Mouse (Mus musculus) limb, embryonic 15.5 days (tissue): ENCODE data around the gene Trim71. TPM values are rescaled to one million over a fixed set of nuclear protein-coding genes. Genes with fewer than 3 reads are reported as not detected.

ENCODE experiments used
- ATAC-seq: fragments of 200-750 bp; cut with Nextera tagmentation; 2 replicates; pipeline ENCODE4 v1.8.0; 2017; ENCODE audit warnings: low read depth, moderate TSS enrichment; ENCODE audit not compliant: insufficient number of reproducible peaks, low FRiP score, low TSS enrichment
- H3K27ac ChIP-seq: fragments of 300-500 bp; sonication (generic); 2 replicates; pipeline ENCODE4 v1.5.1; 2015; ENCODE audit warnings: moderate library complexity, mild to moderate bottlenecking, inconsistent platforms
- H3K27me3 ChIP-seq: fragments of 300-500 bp; sonication (generic); 2 replicates; pipeline ENCODE4 v1.6.1; 2015; ENCODE audit warnings: inconsistent platforms
- H3K36me3 ChIP-seq: fragments of 300-500 bp; sonication (generic); 2 replicates; pipeline ENCODE4 v1.6.1; 2015; ENCODE audit warnings: inconsistent platforms
- H3K4me1 ChIP-seq: fragments of 300-500 bp; sonication (generic); 2 replicates; pipeline ENCODE4 v1.6.1; 2015; ENCODE audit warnings: inconsistent platforms
- H3K4me2 ChIP-seq: fragments of 300-500 bp; sonication (generic); 2 replicates; pipeline ENCODE4 v1.6.1; 2015; ENCODE audit warnings: mild to moderate bottlenecking, inconsistent platforms
- H3K4me3 ChIP-seq: fragments of 300-500 bp; sonication (generic); 2 replicates; pipeline ENCODE4 v1.5.1; 2015; ENCODE audit warnings: mild to moderate bottlenecking, inconsistent platforms
- H3K9ac ChIP-seq: fragments of 300-500 bp; sonication (generic); 2 replicates; pipeline ENCODE4 v1.6.1; 2015; ENCODE audit warnings: inconsistent platforms
- H3K9me3 ChIP-seq: fragments of 300-500 bp; sonication (generic); 2 replicates; pipeline ENCODE4 v1.6.1; 2016; ENCODE audit warnings: inconsistent platforms
- WGBS: fragments of 180-500 bp; shearing (Covaris S2); methylation state at CpG from one replicate; pipeline ENCODE4 v1.1.7; 2015; 5-methylcytosine and 5-hydroxymethylcytosine counted together
- polyA plus RNA-seq: library from polyadenylated mRNA; unstranded; fragments of >200 nt; fragmentation: Nextera tagmentation; extraction: Ambion mirVana; gene quantifications from 2 replicates; pipeline ENCODE4 v1.2.1, GENCODE M21; 2015

Gene Trim71
- polyA plus RNA-seq, 1 experiment from 2014 or later: 0.24 TPM

GRCm38 (mm10) chr9:114466871-114467270, 97.3 kb downstream of the Trim71 start:
- 86% methylated on average over 7 of the region's 7 CpGs for WGBS
- peaks cover 39% of the 10 kb centered on the region for H3K36me3 ChIP-seq
- no peak overlapping the region for H3K4me2 ChIP-seq
- no peak overlapping the region for H3K27ac ChIP-seq
- no peaks in the 10 kb centered on the region for H3K9me3 ChIP-seq
- H3K27me3 ChIP-seq: no peaks in the 10 kb centered on the region
- H3K4me1 ChIP-seq: no peaks in the 10 kb centered on the region
- ATAC-seq: no peak
- H3K9ac ChIP-seq: no peak overlapping the region
- no peak overlapping the region for H3K4me3 ChIP-seq

GRCm38 (mm10) chr9:114465442-114465841, 98.7 kb downstream of the Trim71 start:
- no peak for ATAC-seq
- no peak overlapping the region for H3K27ac ChIP-seq
- H3K36me3 ChIP-seq: peaks cover 47% of the 10 kb centered on the region
- H3K9ac ChIP-seq: no peak overlapping the region
- H3K4me1 ChIP-seq: no peaks in the 10 kb centered on the region
- no peak overlapping the region for H3K4me3 ChIP-seq
- WGBS: 78% methylated on average over 6 of the region's 6 CpGs
- no peak overlapping the region for H3K4me2 ChIP-seq
- H3K9me3 ChIP-seq: no peaks in the 10 kb centered on the region
- no peaks in the 10 kb centered on the region for H3K27me3 ChIP-seq

DNA sequence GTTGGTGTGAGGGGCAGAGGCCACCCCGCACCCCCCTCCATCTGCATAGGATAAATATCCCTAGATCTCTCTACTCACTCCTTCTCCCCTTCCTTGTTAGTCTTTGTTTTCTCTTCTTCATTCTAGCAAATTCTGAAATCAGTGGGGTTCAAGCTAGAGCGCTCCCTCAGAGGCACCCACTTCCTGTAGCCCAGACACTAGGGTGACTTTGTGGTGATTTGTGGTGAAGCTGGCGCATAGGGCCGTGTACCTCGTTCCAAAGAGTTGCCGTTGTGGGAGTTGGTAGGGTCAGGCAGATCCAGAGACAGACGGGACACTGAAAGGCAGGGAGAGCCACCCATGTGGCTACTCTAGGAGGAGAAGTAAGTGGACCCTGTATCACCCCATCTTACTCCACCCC, 101.6 kb downstream of the Trim71 start:
- peaks cover 44% of the 10 kb centered on the region for H3K36me3 ChIP-seq
- no peak overlapping the region for H3K4me3 ChIP-seq
- H3K9me3 ChIP-seq: no peaks in the 10 kb centered on the region
- 92% methylated on average over 7 of the region's 7 CpGs for WGBS
- H3K27me3 ChIP-seq: no peaks in the 10 kb centered on the region
- no peak for ATAC-seq
- H3K4me1 ChIP-seq: no peaks in the 10 kb centered on the region
- H3K4me2 ChIP-seq: no peak overlapping the region
- H3K27ac ChIP-seq: no peak overlapping the region
- H3K9ac ChIP-seq: no peak overlapping the region

DNA sequence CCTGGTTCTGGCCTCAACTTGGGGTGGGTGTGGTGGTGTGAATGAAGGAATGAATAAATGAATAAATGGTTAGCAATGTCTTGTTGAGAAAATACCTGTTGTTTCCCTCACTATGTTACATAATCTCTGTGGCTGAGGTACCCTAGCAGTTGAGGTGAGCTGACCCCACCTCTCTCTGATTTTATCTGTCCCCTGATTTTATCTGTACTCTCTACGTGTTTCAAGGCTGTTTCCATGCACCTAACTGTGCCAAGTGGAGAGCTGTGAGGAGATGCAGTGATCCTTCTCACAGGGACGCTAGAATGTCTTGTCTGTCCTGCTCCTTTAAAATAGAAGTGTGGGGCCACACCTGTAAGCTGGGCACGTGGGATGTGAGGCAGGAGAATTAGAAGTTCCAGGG, 105.7 kb downstream of the Trim71 start:
- Histone ChIP-seq H3K27ac (no peak overlapping the region), H3K4me1 (no peaks in the 10 kb centered on the region), H3K9me3 (no peaks in the 10 kb centered on the region), H3K9ac (no peak overlapping the region), H3K4me3 (no peak overlapping the region), H3K36me3 (peaks cover 38% of the 10 kb centered on the region), H3K4me2 (no peak overlapping the region), H3K27me3 (no peaks in the 10 kb centered on the region)
- WGBS: 80% methylated on average over 3 of the region's 3 CpGs
- no peak for ATAC-seq

Other genes with a start within 250 kb of the Trim71 start
- not detected in 2 replicates for gene Bcl2a1c, start 234.2 kb downstream of the Trim71 start, polyA plus RNA-seq
- 232 and 254 TPM in 2 replicates for gene Crtap, start 173.7 kb downstream of the Trim71 start, polyA plus RNA-seq
- gene Glb1, start 163.3 kb downstream of the Trim71 start, polyA plus RNA-seq: 37.7 and 44.8 TPM in 2 replicates
- 9.8 and 10.5 TPM in 2 replicates for gene Tmppe, start 163.3 kb downstream of the Trim71 start, polyA plus RNA-seq
- gene Ccr4, start 59.5 kb downstream of the Trim71 start, polyA plus RNA-seq: 4.5 and 5.7 TPM in 2 replicates
- 5.5 and 6.6 TPM in 2 replicates for gene C130032M10Rik, start 48.7 kb downstream of the Trim71 start, polyA plus RNA-seq
- gene Cnot10, start 75.8 kb upstream of the Trim71 start, polyA plus RNA-seq: 60.9 and 61.3 TPM in 2 replicates
- 56.5 and 59.5 TPM in 2 replicates for gene Dync1li1, start 124.4 kb upstream of the Trim71 start, polyA plus RNA-seq
- gene Cmtm6, start 166.7 kb upstream of the Trim71 start, polyA plus RNA-seq: 49.5 and 51.5 TPM in 2 replicates
- gene Cmtm7, start 217.5 kb upstream of the Trim71 start, polyA plus RNA-seq: 119 and 126 TPM in 2 replicates